Mouse (Mus musculus): ENCODE measurements around the gene Cep135. TPM values are rescaled to one million over a fixed set of nuclear protein-coding genes. Genes with fewer than 3 reads are reported as not detected.

Cep135 gene
- polyA plus RNA-seq, 1 experiment from 2014 or later: 9.1 TPM

DNA sequence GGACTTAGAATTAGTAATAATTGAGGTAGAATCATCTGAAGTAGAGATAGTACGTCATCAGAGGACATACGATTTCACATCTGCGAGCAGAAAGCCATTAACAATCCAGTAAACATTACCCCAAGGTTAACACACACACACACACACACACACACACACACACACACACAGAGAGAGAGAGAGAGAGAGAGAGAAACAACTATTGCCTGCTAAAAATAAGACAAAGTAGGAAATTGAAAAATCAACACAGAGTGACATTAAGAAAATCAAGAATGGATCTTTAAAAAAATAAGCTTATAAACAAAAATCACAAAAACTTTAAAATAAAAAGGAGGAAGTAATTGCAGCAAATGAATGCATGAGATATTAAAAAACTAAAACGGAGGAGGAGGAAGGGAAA, 61.4 kb downstream of the Cep135 start:
- Histone ChIP-seq H3K36me3 (no peaks in the 10 kb centered on the region), H3K4me1 (no peaks in the 10 kb centered on the region), H3K9ac (no peak overlapping the region), H3K9me3 (no peaks in the 10 kb centered on the region), H3K4me2 (no peak overlapping the region), H3K27me3 (no peaks in the 10 kb centered on the region), H3K27ac (no peak overlapping the region), H3K4me3 (no peak overlapping the region)
- ATAC-seq (ENCODE audit: borderline replicate concordance, extremely low read depth, low FRiP score, low TSS enrichment): no peak
- 59% methylated on average over 4 of the region's 4 CpGs for WGBS

DNA sequence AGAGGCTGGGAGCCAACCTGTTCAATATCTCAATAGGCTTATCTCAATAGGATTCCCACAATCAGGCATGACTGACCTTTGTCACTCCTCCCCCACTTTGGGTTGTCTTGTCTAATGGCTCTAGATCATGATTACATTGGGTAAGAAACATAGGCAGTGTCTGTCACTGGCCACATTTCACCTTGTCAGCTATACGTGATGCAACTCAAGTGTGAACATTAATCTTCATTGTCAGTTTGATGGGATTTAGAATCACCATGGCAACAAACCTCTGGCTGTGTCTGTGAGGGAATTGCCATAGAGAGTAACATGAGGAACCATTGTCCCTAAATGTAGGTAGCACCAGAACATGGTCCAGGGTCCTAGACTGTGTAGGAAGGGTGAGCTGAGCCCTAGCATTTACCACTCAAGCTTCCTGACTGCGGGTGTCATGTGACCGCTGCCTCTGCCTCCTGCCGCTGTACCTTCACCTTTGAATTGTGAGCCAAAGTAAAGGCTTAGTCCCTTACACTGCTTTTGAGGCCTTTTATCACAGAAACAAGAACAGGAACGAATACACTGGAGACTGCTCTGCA, 62.7 kb downstream of the Cep135 start:
- no peak overlapping the region for H3K27ac ChIP-seq
- H3K4me3 ChIP-seq: no peak overlapping the region
- H3K4me1 ChIP-seq: no peaks in the 10 kb centered on the region
- WGBS: 74% methylated on average over 5 of the region's 5 CpGs
- H3K36me3 ChIP-seq: no peaks in the 10 kb centered on the region
- ATAC-seq (ENCODE audit: borderline replicate concordance, extremely low read depth, low FRiP score, low TSS enrichment): no peak
- H3K9ac ChIP-seq: no peak overlapping the region
- no peak overlapping the region for H3K4me2 ChIP-seq
- H3K27me3 ChIP-seq: no peaks in the 10 kb centered on the region
- H3K9me3 ChIP-seq: no peaks in the 10 kb centered on the region

DNA sequence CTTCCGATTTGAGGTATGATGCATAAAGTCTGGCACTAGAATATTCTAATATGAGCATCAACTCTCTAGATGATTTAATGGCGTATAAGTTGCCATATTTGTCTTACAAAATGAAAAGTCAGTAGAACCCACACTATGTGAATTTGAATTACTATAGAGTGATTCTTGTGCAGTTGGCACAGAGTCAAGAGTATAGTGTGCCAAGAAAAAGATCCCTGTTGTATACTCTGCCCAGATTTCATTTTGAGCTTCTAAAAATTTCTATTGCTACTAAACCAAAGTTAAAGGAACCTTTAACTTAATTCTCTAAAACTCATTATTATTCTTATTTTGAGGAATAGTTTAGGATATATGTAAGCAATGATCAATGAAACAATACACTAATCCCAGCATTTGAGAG, 67.7 kb downstream of the Cep135 start, which contains the start of gene C530008M17Rik:
TSS of gene C530008M17Rik (plus strand) at position 301 of the 400 bp plus-strand sequence.
- ATAC-seq (ENCODE audit: borderline replicate concordance, extremely low read depth, low FRiP score, low TSS enrichment): no peak
- 84% methylated on average over 2 of the region's 2 CpGs for WGBS
- H3K9ac ChIP-seq: peak within 1 kb of the TSS; percentile 88

DNA sequence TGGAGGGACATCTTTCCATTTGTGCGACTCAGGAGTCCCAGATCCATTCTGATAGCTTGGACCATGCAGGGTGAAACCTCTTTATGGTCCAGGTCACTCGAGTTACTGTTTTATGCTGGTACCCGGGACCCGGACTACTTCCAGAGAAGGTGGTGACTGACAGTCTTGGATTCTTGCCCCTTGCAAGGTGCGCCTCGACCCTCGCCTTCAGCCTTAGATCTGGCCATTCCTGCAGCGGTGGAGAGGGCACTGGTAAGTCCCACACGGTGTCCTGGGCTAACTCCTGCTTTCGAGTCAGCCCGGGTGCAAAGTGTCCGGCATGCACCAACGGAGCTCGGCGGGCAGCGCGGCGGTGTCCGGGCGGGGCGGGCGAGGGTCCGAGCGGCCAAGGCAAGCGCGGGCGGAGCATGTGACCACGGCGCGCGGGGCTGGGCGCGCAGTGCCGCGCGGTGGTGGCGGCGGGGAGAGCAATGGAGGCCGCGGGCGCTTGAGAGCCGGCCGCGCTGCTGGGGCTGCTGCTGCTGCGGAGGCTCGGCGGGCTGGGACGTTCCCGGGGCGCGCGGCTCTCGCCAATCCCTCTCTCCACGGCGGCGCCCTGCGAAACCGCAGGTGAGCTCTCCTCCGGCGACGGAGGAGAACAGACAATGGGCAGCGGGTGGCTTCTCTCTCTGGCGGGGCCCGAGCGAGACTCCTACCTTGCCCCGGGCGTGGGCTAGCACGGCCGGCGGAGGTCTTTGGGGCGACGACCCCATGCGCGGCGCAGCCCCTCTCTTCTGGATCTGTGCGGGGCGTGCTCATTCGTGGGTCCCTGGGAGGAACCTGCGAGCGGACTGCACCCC, 69.0 kb downstream of the Cep135 start:
- Histone ChIP-seq H3K36me3 (no peaks in the 10 kb centered on the region), H3K4me2 (peak overlapping the region; percentile 98), H3K9me3 (no peaks in the 10 kb centered on the region), H3K27ac (peak overlapping the region; percentile 58), H3K27me3 (no peaks in the 10 kb centered on the region), H3K4me1 (peaks cover 6% of the 10 kb centered on the region; the same call in 1 of the 2 replicates), H3K4me3 (peak overlapping the region; percentile 73), H3K9ac (peak overlapping the region; percentile 88)
- ATAC-seq (ENCODE audit: borderline replicate concordance, extremely low read depth, low FRiP score, low TSS enrichment): peak; percentile 91
- WGBS: under 1% methylated on average over 80 of the region's 80 CpGs

More for the DNA sequence above, 67.7 kb downstream of the Cep135 start, which contains the start of gene C530008M17Rik:
- H3K27me3 ChIP-seq: no peaks in the 10 kb centered on the region
- no peaks in the 10 kb centered on the region for H3K36me3 ChIP-seq
- H3K27ac ChIP-seq: no peak within 1 kb of the TSS
- peak within 1 kb of the TSS; percentile 73 for H3K4me3 ChIP-seq
- H3K4me1 ChIP-seq: 0 out of 2 replicates have a peak, but pooled peaks cover 3% of the 10 kb centered on the region
- no peaks in the 10 kb centered on the region for H3K9me3 ChIP-seq
- peak within 1 kb of the TSS; percentile 98 for H3K4me2 ChIP-seq

DNA sequence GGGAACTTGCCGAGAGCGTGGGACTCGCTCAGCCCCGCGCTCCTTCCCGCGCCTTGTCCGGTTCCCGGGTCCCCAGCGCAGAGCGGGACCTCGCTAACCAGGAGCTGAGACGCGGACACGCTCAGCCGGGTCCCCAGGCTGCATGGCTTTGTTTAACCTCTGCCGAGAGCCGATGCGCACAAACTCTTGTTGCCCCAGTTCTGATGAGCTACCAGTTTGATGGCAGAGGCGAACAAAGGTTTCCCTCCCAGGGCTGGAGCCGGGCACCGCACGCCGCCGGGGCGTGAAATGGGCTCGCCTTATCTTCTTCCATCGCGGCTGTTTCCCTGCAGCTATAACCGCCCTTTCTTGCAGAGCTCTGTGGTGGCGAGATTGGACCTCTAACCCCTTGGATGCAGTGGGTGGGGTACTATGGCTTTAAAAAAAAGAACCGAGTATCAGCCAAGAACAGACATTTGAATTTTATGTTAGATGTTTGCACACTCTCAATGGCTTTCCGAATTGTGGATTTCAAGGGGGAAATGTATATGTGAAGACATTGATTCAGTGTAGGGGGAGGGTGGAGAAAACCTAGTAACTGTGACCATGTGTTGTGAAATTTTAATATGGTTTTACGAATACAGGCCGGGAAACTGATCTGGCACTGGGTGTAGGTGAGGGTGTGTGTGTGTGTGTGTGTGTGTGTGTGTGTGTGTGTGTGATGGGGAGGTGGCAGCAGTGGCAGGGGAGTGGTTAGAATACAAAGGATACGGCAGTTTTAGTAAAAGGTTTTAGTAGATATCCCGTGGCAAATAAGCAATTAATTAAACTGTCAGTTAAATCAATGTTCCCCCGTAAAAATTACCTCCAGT, 69.8 kb downstream of the Cep135 start:
- H3K27me3 ChIP-seq: no peaks in the 10 kb centered on the region
- H3K4me1 ChIP-seq: peaks cover 6% of the 10 kb centered on the region; the same call in 1 of the 2 replicates
- no peaks in the 10 kb centered on the region for H3K36me3 ChIP-seq
- no peaks in the 10 kb centered on the region for H3K9me3 ChIP-seq
- H3K4me3 ChIP-seq: peak overlapping the region; percentile 73
- H3K9ac ChIP-seq: peak overlapping the region; percentile 88
- peak overlapping the region; percentile 98 for H3K4me2 ChIP-seq
- peak overlapping the region; percentile 58; the same call in 1 of the 2 replicates for H3K27ac ChIP-seq
- peak; percentile 77; the same call in 1 of the 2 replicates for ATAC-seq (ENCODE audit: borderline replicate concordance, extremely low read depth, low FRiP score, low TSS enrichment)
- WGBS: 1% methylated on average over 38 of the region's 38 CpGs

DNA sequence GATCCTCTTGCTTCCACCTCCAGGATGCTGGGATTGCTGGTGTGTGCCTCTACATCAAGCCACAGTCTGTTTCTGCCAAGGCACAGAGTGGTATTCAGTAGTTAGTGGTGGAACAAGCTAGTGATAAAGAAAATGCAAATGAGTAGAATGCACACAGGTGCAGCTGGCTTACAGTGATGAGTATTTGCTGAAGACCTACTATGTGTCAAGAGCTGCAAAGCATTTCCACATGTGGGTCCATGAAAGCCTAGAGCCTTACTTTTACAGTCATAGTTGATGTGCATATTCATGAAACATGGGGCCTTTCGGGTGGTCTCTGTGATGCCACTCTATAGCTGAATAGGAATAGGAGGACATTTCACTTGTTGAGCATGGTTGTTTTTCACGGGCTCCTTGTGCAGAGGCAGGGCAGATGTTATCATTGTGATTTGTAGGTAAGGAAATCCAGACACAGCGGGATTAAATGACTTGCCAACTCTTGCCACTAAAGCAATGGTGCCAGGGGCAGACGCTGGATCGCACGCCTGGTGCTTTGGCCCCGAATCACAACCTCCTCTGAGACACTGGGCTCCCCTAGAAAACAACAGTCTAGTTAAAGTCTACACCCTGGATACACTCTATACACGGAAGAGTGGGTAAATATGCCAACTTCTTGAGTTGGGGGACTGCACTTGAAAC, 71.6 kb downstream of the Cep135 start:
- H3K9me3 ChIP-seq: no peaks in the 10 kb centered on the region
- no peak overlapping the region for H3K9ac ChIP-seq
- peaks cover 8% of the 10 kb centered on the region; the same call in 1 of the 2 replicates for H3K4me1 ChIP-seq
- WGBS: 68% methylated on average over 8 of the region's 8 CpGs
- no peak overlapping the region for H3K27ac ChIP-seq
- no peak overlapping the region for H3K4me3 ChIP-seq
- H3K4me2 ChIP-seq: no peak overlapping the region
- H3K27me3 ChIP-seq: no peaks in the 10 kb centered on the region
- H3K36me3 ChIP-seq: no peaks in the 10 kb centered on the region
- ATAC-seq (ENCODE audit: borderline replicate concordance, extremely low read depth, low FRiP score, low TSS enrichment): no peak

DNA sequence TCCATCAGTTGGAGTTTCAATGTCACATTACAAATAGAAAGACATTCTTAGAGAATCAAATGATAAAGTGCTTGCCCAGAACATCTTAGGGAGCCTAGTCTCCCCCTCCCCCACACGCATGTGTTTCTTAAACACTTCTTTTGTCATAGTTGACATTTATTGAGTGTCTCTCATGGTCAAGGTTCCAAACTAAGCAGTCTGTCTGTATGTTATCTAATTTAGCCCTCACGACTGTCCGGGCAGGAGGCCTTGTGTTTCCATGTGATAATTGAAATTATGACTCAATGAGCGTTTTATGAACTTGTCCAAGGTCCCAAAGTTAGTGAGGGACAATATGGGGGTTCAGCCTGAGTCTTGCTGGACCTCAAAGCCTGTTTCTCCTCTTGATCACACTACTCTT, 72.8 kb downstream of the Cep135 start:
- 42% methylated on average over 4 of the region's 4 CpGs for WGBS
- Histone ChIP-seq H3K27ac (no peak overlapping the region), H3K27me3 (no peaks in the 10 kb centered on the region), H3K9me3 (no peaks in the 10 kb centered on the region), H3K9ac (no peak overlapping the region), H3K4me3 (no peak overlapping the region), H3K4me2 (no peak overlapping the region), H3K4me1 (peaks cover 8% of the 10 kb centered on the region; the same call in 1 of the 2 replicates), H3K36me3 (no peaks in the 10 kb centered on the region)
- ATAC-seq (ENCODE audit: borderline replicate concordance, extremely low read depth, low FRiP score, low TSS enrichment): no peak

DNA sequence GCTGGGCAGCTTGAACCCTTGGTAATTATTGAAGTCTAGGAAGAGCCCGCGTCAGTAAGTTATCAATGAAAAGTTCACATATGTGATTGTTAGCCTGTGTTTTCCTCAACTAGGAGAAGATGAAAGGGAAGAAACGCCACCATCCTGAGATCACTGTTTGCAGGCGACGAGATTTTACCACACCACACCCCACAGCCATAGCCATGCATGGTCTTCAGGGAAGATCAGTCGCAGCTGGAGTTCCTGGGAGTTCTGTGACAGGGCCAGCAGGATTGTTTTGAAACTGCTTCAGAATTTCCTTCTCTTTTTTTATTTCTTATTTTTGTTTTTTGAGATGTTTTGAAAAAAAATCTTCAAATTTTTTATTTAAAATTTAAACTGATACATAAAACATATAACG, 76.4 kb downstream of the Cep135 start:
- WGBS: 66% methylated on average over 7 of the region's 7 CpGs
- no peaks in the 10 kb centered on the region for H3K27me3 ChIP-seq
- no peak for ATAC-seq (ENCODE audit: borderline replicate concordance, extremely low read depth, low FRiP score, low TSS enrichment)
- no peak overlapping the region for H3K4me3 ChIP-seq
- no peak overlapping the region for H3K9ac ChIP-seq
- H3K36me3 ChIP-seq: no peaks in the 10 kb centered on the region
- H3K4me1 ChIP-seq: peaks cover 5% of the 10 kb centered on the region; the same call in 1 of the 2 replicates
- H3K9me3 ChIP-seq: no peaks in the 10 kb centered on the region
- H3K4me2 ChIP-seq: no peak overlapping the region
- no peak overlapping the region for H3K27ac ChIP-seq

DNA sequence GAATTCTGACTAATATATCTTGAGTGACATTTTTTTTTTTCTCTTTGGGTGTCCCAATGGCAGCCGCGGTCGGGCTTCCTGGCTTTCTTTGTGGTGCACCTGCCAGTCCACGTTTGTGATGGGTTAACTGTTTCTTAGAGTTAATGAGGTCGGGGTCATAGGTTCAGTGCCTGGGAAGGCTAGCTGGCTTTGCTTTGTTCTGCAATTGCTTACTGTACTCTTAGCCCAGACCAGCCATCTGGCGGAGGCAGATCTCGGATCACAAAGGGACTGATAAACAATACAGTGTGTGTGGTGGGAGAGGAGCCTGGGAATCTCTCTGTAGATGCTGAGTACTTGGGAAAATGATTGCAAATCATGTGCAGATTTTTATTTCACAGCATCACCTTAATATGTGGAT, 76.9 kb downstream of the Cep135 start:
- 47% methylated on average over 7 of the region's 7 CpGs for WGBS
- H3K4me3 ChIP-seq: no peak overlapping the region
- no peak overlapping the region for H3K4me2 ChIP-seq
- no peaks in the 10 kb centered on the region for H3K9me3 ChIP-seq
- no peaks in the 10 kb centered on the region for H3K27me3 ChIP-seq
- peaks cover 5% of the 10 kb centered on the region; the same call in 1 of the 2 replicates for H3K4me1 ChIP-seq
- no peaks in the 10 kb centered on the region for H3K36me3 ChIP-seq
- H3K27ac ChIP-seq: no peak overlapping the region
- ATAC-seq (ENCODE audit: borderline replicate concordance, extremely low read depth, low FRiP score, low TSS enrichment): no peak
- no peak overlapping the region for H3K9ac ChIP-seq

DNA sequence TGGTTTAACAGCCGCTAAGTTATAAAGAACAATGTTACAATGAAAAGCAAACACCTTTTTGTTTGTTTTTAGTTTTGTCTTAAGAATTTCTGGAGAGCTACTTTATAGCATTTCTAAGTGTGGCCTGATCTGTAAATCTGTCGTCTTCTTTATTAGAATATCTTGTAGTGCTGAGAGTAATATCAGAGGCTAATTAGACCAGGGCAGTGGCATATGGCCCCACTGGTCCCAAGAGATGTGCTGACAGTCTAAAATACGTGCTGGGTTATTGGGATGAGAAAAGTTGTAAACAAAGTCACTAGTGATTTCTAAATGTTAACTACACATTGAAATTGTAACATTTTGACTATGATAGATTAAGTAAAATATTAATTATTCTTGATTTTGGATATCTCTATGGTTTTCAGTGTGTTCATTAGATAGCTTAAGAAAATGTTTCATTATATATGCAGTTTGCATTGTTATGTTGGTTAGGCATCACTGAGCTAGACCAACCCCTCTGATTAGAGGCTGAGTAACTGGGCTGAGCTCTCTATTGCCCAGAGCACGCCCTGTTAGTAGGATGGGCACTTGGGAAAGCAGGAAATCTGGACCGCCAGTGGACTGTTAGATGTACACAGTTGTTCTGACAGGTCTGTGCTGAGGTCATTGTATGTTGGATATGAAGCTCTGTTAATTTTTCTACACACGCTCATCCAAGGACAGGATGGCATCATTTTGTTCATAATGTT, 77.7 kb downstream of the Cep135 start:
- no peak overlapping the region for H3K9ac ChIP-seq
- H3K27me3 ChIP-seq: no peaks in the 10 kb centered on the region
- H3K27ac ChIP-seq: no peak overlapping the region
- H3K9me3 ChIP-seq: no peaks in the 10 kb centered on the region
- WGBS: 70% methylated on average over 6 of the region's 6 CpGs
- no peak overlapping the region for H3K4me2 ChIP-seq
- no peaks in the 10 kb centered on the region for H3K36me3 ChIP-seq
- peaks cover 5% of the 10 kb centered on the region; the same call in 1 of the 2 replicates for H3K4me1 ChIP-seq
- ATAC-seq (ENCODE audit: borderline replicate concordance, extremely low read depth, low FRiP score, low TSS enrichment): no peak
- H3K4me3 ChIP-seq: no peak overlapping the region
